Mouse (Mus musculus) spleen, postnatal 14 days (tissue): ENCODE measurements around the gene Pitpna.
A peak's percentile ranks its signal among the peaks of the same experiment; 100 is the strongest.

ENCODE experiments used
- DNase-seq, 2 experiments: peaks; one replicate each; pipeline ENCODE4 v3.0.0; 2021 to 2022; ENCODE audit warnings: low spot score in 2 of 2

The Pitpna gene

DNA sequence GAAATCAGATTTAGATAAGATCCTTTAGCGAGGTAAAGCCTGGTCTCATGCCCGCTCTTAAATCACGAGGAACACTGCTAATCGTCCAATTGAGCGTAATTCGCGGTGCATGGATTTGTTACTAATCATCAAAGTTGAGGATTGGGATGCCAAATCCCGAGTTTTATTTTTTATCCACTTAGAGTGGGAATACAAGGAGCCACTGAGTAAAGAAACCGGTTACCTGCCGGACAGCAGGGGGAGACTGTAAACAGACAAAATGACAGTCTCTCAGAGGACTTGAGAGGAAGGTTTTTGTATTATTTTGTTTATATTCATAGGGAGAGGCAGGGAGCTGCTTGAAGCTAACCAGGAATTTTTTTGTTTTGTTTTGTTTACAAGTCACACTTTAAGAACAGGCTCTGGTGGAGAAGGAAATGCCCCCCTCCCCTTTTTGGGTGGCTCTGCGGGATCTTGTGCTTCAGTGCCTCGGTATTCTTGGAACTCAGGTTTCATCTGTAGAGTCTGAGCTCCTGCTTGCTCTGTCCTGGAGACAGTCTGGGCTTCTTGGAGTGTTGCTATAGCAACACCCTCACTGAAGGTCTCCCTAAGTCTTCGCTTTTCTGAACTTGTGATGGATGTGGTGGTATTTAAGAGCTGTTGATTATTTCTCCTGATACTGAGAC lies 43.8 kb downstream of the Pitpna start:
- no peak for DNase-seq

DNA sequence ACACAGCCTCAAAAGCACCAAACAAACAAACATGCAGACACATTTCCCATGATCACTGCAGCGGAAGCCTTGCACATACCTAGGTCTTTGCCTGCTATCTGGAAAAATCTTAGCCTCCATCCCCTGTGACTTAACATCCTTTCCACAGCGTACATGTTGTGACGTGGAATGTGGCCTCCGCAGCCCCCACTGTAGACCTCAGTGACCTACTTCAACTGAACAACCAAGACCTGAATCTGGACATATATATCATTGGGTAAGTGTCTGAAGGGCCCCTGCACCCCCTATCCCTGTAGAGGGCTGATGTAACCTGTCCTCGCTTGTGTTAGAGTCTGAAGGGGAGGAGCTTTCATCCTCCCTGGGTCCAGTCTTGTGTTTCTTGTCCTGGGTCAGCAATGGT lies 45.0 kb downstream of the Pitpna start:
- no peak for DNase-seq

DNA sequence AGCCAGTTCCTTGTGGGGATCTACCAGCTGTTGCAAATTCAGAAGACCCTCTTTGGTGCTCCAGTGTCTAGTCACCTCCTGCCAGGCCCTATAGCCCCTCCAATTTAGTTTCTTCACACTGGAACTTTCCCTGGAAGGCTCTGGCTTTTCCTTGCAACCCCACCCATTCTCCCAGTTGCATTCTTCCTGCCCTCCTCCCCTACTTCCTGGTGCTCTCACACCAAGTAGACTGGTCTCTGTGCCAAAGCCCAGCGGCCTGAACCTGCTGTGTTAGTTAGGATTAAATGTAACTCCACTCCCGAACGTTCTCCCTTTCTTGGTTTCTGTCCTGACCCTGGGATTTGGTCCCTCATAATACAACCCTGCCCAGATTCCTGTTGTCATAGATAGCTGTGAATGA lies 46.9 kb downstream of the Pitpna start:
- no peak for DNase-seq

DNA sequence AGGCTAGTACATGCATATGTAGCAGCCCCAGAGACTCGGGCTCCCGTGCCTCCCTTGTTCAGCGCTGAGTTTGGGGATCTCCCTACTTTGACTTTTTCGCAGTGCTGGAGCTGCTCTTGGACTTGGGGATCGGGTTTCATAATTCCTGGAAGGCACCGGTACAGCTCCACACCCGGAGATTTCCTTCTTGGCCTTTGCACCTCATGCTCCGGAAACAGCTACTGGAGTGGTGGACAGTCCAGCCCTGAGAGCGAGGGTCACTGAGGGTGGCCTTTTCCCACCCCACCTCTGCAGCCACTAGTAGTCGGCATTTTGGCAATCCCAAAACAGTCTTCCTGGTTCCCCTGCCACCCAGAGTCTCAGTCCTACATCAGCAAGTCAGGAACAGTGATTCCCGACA lies 47.4 kb downstream of the Pitpna start:
- DNase-seq: no peak

DNA sequence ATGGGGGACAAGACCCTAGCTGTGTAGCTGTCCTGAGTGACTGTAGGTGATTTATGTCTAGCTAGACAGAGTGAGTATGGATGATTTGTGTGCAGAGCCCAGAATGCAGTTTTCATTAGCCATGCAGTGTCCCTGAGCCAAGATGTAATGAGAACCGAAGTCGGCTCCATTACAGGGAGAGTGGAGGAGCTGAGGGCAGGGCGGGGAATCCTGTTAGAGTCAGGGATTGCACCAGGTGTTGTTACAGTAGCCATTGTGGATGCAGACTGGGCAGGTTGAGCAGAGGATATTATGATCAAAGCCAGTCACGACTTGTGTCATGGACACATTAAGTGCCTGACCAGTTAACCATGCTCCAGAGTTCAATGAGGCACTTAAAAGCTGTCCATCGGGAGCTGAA lies 55.4 kb downstream of the Pitpna start:
- no peak for DNase-seq

DNA sequence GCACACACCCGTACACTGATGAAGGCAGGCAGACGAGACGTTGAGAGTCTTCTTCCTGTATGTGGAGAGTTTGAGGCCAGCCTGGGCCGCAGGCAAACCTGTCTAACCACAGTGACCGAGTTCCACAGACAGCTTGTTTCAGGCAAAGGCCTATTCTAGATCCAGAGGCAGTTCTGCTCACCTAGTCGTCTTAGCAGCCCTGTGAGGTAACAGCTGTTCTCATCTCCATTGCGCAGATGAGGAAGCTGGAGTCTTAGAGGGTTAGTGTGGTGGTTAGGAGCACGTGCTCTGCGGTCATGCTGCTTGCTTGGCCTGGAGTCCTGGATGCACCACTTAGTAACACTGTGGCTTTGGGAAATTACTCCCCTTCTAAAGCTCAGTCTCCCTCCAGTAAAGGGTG lies 56.8 kb downstream of the Pitpna start:
- DNase-seq: no peak

DNA sequence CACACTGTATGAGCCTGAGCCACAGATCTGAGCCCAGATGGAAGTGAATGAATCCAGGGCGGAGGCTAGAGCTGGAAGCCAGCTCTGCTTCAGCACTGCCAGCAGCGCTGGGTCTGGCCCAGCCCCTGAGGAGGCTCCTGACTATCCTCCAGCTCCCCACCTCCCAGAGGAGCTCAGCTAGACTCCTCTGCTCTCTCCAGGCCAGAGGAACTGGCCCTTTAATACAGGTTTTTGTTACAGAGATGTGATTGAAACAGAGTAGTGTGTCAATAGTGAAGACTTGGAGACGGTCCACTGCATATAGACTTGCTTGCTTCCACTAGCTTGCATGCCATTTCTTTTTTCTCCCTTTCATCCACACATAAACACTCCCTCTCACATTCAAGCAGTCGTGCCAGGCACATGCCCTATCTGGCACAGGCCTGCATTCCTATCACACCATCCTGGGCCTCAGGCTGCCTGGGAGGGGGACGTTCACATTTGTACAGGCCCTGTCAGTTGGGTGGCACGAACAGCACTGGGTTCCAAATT lies 59.8 kb downstream of the Pitpna start:
- DNase-seq: no peak

DNA sequence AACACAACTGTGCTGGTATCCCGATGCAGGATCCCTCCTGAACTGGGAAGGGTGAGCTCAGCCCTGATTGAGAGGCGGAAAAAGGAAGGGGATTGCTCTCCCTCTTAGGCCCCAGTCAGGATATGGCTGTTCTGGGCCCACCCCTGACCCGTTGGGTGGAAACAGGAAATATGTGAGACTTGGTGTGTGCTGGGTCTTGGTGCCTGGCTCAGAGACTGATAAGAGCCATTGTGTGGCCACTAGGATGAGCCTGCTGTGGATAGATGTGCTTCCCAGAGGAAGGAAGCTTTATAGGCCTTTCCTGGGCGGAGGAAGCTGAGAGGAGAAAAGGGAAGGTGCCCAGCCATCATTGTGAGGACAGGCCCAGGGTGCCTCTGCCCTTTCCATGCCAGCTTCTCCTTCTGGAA lies 61.3 kb downstream of the Pitpna start:
- DNase-seq: no peak

DNA sequence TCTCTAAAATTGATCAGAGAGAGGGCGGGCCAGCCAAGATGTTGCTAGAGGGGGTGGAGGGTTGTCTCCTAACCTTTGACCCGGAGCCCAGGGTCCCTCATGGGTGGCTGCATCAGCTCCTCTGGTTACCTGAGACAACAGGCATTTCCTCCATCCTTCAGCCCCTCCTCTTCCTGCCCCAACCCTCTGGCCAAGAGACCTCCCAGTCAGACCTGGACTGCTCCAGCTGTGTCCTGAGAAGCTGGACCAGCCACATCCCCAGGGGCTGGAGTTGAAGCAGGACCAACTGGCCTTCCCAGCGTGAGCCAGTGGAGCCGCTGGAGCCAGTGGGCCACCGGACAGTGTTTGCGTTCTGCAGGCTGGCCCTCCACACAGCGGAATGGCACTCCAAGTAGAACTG lies 62.4 kb downstream of the Pitpna start, which contains the start of gene Myo1c:
Gene Myo1c, plus strand, starts transcription at position 194 of the 400 bp plus-strand sequence.
- DNase-seq: no peak

DNA sequence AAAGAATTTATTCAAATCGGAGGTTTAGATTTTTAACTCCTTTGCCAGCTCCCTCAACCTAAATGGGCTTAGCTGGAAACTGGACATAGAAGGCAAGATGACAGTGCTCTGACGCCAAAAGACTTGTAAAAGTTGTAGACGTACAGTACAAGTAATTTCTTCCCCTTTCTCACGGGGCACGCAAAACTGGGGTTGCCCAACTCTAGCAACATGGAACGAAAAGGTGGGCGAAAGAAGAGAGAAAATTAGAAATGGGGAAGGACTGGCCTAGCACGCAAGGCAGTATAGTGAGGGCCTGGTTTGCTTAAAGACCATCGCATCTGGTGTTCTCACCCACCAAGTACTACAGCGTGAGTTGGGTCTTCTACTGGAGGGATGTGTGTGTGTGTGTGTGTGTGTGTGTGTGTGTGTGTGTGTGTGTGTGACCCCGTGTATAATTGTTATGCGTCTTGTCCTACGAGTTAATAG lies 63.1 kb downstream of the Pitpna start:
- no peak for DNase-seq

DNA sequence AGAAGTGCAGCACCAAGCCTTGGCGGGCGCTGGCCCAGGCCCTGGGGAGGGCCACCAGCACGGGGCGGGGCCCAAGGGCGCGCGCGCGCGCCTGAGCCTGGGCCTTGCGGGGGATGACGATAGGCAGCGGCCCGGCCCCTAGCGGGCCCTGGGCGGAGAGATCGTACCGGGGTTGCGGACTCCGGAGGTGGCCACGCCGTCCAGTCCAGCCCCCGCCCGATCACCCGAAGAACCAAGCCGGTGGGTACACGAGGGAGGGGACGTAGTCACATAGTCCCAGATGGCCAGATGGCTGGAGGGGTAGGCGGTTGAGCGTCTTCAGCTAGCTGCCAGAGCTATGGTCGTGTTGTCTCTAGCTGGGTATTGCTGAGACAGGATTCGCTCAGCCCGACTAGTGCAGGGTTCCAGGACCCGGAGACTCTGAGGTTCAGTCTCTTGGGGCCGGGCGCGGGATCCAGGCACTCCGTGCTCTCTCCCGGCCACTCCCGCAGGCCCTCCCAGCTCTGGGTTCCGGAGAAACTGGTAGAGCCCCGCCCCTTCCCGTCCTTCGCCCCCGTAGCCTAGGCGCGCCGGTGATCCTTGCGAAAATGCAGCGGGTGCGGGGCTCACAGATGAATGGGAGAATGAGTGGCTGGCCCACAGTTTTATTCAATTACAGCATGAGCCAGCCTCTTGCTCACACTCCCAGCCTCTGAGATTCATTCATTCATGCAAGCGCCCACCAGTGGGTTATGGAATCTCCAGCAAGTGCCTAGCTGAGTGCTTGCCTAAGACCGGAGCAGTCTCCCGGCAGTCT lies 63.7 kb downstream of the Pitpna start:
- peak; percentile 75 to 84 for DNase-seq

DNA sequence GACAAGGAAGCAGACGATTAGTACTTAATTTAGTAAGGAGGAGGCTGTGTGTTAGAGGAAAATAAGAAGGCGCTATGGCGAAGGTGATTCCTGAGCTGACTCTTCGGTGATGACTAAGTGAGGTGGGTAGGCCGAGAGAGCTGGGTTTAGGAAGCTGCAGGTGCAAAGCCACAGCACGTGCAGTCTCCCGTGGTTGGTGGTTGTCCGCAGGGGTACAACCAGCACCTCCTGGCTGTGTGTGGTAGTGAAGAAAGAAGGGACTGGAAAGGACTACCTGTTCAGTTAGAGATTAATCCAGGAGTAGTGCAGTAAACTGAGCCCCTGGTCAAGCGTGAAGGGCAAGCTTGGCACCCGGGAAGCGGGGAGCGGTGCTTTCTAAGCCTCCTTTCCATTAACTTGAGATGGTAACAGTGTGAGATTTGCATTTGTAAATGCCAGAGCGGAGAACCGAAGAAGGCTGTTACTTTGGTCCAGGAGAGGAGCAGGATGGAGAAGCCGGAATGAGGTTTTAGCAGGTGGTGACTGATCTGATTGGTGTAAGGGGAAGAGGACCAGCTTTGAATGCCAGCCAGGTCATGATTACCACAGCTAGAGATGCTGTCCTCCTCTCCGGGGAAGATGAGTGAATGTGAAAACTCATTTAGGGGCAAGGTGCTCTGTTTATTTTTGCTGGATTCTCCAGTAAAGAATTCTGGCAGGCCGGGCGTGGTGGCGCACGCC lies 64.5 kb downstream of the Pitpna start:
- peak in 1 of 2 experiments; percentile 53 for DNase-seq

DNA sequence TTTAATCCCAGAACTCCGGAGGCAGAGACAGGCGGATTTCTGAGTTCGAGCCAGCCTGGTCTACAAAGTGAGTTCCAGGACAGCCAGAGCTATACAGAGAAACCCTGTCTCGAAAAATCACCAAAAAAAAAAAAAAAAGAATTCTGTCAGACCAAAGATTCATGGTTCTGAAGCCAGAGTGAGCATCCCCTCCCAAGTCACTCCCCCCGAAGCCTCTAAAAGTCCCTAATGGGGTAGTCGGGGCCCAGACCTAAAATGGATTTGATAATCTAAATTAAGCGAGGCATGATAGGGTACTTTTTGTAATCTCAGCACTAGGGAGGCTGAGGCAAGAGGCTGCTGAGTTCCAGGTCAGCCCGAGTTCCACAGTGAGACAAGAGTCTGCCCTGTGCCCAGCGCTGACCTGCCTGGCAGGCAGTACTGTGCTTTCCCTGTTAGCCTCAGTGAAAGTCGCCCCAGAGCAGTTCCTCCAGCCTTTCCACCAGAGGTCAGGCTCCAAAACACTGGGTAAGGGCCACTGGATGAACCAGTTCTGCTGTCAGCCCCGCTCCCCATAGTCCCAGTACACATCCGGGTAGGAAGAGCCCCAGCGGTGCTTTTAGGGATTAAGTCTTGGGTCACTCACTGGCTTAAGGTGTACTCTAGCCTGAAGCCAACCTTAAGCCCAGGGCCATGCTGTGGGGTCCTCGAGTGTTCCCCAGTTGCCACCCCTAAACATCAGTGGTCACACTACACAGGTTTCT lies 65.2 kb downstream of the Pitpna start:
- peak in 1 of 2 experiments; percentile 26 for DNase-seq

DNA sequence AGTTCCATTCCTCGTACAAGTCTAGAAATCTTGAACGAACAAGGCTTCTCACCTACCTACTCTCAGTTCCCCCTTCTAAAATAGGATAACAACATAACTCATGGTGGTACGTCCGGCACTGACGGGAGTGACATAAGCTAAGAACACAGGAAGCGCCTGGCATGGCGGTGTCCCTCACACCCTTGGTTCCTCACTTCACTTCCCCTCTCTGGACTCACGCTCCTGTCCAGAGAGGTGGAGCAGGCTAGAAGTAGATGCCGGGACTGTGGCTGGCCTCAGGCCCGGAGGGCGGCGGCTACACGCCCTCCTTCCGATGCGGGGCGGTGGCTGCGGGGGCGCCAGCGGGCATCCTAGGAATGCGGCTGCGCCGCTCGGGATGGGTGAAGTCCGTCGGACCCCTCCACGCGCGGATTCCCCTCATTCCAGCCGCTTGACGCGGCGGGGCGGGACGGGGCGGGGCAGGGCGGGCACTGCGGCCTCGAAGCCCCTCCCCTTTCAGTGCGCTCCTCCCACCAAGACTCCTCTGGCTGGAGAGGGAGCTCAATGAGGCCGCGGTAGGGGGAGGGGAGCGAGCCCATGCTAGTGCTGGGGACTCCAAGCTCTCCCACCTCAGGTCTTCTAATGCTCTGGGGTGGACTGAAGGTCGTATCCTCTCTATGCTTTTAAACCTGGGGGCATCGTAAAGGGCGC lies 66.0 kb downstream of the Pitpna start:
- DNase-seq: peak; percentile 68 to 80

DNA sequence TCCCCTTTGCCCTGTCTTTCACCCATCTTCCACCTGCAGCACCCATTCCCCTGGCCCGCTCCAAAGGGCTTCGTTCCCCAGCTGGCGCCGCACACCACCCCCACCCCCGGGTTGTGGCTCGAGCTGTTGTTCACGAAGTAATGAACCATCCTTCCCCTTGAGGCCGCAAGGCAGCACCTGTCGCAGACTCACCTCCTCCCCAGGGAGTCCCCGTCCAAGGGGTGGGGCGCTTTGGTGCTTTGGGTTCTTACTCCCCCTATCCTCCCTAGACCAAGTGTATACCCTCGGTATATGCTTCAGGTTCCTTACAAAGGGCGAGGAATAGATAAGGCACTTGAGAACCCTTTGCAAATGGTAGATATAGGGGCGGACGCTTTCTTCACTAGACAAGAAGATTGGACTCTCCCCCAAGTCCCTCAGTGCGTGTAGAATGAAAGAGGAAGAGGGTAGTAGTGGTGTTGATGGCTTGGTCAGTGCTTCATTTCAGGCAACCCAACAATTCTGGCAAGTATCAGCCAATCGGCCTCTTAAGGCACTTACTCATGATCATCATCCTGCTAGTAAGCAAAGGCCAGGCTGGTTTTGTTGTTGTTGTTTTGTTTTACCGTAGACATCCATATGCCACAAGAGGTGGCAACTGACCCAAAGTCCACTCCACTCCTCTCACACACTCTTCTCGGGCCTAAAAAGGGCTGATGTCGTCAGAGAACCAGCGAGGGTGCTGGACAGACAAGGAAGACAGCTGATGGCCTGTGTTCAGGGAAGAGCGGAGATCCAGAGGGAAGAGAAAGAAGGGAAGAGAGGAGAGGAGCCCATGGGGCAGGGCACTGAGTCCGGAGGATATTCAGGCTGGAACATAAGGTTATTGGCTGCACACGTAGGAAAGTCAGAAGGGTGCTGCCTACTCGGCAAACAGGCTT lies 66.8 kb downstream of the Pitpna start:
- peak; percentile 64 to 81 for DNase-seq

DNA sequence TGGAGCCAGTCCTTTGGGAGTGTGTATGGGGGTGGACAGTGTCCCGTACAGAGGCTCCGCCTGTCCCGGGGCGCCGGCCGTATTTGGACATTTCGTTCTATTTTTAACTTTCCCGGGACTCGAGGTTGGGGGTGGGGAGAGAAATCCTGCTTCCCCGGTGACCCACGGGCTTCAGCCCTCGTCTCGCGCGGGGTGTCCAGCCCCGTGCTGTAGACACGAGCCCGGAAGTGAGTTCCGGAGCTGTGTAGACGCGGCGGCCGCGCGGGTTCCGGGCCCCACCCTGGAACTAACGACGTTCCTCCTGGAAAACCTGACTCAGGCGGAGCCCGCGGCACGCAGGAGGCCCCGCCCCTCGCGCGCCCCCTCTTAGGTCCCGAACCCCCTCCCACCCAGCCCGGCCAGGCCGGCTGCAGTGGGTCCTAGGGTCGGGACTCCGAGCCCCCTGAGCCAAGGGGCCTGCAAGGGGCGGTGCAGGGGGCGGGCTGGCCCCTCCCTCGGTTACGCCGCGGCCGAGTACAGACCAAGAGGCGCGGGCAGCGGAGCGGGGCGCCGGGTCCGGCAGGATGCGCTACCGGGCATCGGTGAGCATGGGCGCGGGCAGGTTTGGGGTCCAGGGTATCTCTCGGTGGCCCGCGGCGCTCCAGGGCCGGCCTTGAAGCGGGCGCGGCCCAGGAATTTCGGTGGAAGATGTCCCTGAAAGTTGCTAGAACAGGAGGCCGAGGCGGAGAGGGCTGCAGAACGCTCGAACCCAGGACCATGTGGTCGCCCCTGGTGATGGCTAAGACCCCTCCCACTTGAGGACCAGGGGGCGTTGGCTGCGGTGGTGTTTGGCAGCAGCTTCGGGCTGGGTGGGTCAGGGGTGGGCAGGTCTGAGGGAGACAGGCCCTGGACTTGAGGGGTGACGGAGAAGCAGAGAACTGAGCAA lies 68.0 kb downstream of the Pitpna start:
- DNase-seq: peak; percentile 61 to 65

DNA sequence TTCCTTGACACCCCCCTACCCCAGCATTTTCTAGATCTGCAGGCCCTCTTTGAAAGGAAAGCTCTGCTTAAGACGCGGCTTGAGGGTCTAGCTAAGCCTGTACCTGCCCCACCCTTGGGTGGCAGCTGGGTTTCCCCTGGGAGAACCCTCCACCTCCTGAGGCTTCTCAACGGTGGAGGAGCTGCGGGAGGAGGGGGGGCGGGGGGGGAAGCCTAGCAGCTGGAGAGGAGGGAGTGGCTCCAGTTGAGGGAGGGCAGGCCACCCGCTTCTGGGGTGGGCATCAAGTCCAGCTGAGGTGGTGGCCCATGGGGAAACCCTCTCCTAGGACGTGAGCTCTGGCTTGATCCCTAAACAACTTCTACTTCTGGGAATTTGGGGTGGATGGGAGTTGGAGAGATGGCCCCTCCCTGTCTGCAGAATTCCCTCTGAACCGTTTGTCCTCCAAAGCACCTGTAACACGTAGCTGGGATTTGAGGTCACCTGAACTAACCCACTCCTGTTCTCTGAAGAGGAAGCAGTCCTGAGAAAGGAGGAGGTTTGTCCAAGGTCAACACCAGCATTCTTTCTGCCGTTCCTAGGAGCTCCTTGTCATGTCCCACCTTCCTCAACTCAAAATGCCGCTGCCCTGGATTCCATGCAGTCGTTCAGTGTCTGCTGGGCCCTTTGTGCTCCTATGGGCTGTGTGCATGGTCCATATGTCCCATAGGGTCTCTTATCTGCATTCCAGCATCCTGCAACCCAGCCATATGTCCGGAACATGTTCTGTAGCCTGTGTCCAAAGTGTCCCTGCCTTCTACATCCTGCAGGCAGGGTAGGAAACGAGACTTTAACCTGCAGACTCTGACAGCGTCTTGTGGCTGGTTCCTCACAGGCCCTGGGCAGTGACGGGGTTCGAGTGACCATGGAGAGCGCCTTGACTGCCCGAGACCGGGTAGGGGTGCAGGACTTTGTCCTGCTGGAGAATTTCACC lies 69.0 kb downstream of the Pitpna start:
- DNase-seq: no peak

DNA sequence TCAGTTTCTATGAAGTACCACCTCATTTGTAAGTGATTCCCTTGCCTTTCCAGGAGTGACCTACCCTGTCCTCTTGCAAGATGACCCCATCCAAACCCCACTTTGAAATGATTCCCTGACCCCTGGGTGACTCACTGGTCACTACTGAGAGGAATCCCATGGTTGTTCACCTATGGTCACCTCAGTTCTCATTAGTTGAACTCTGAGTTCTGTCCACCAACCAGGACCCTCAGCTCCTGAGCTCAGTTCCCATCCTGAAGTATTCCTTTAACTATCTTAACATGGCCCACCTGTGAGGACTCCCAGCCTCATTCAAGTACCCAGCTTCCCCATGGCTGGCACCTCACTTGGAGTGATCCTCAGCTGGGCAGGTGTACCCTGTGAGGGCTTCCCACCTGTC lies 69.9 kb downstream of the Pitpna start:
- no peak for DNase-seq
